Mouse (Mus musculus) lung, postnatal 10 days (tissue): ENCODE measurements at regions not wholly inside any gene's neighbourhood (a gene's known extent, or its start where the extent isn't known, plus 50 kb on each side); places are given as distances from the start of the nearest gene placed in this dataset.
"Not testable (repeated sequence)": the region's sequence is repeated elsewhere in the genome, so short reads cannot be mapped to it uniquely, and the experiment has no call there.

Experiments used
- DNase-seq: peaks from one replicate; pipeline ENCODE4 v3.0.0; 2021

DNA sequence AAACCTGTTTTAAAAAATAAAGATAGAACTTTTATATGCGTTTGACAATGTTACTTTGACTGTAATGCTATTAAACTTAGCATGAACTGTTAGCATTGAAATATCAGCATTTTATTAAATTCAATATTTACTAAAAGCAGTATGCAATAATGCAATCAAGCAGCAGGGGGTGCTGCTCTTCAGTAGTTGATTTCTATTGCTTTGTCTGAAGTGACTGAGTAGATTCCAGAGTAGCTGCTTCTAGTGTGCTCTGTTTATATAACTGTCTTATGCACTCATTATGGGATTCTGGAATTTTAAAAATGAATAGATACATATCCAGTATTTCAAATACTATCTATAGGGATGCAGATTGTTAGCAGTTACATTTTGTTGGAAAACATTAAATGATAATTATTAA is 146.2 kb downstream of the Gm28710 start:
- peak; percentile 56 for DNase-seq

DNA sequence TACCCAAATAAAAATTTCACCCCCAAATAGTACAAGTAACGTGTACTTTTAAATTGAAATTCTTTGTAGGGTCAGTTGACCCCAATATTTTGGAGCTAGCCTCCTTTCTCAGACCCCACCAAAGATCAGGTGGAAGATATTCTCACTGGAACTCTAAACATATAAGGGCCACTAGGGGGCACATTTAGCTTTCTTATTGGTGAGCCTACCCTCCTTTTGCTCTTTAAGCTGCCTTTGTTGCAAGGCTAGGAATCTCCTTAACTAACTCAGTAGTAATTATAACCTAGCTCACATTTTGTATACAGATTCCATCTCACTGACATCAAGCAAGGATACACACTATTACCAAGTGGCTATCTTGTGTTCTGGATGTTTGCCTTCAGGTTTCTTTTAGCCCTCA is 155.8 kb downstream of the Gm28710 start:
- DNase-seq = peak; percentile 35

DNA sequence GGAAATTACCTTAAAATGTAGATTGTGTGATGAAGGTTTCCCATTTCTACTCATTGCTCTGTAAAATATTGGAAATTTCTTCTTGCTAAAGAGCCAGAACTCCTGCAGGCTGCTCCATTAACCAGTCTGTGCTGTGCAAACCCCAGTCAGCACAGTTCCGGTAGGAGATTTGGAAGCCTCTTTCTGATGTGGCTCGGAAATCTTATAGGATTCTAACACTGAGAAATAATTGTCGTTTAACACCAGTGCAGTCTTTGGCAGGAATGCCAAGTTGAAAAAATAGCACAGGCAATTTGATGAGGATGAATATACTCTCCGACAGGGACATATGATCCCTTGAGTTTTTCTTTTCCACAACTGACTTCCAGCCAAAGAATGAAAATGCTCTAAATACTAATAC is 176.1 kb downstream of the Gm28710 start:
- no peak for DNase-seq

DNA sequence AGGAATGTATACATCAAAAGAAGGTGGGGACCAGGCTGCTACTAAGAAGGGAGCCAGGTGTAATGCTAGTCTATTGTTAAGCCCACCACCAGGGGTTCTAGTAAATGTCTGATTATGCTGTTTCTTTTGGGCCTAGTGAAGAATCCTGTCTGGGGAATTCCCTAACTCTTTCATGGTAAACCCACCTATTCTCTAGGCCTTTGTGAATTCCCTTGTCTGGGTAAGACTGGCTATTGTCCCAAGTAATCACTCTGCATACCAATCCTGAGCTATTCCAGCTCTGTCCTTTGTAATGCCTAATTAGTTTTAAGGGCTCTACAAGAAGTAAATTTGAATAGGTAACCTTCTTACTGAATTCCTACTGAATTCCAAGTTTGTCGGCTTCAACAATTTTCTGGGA is 177.2 kb downstream of the Gm28710 start:
- DNase-seq = not testable (repeated sequence)

DNA sequence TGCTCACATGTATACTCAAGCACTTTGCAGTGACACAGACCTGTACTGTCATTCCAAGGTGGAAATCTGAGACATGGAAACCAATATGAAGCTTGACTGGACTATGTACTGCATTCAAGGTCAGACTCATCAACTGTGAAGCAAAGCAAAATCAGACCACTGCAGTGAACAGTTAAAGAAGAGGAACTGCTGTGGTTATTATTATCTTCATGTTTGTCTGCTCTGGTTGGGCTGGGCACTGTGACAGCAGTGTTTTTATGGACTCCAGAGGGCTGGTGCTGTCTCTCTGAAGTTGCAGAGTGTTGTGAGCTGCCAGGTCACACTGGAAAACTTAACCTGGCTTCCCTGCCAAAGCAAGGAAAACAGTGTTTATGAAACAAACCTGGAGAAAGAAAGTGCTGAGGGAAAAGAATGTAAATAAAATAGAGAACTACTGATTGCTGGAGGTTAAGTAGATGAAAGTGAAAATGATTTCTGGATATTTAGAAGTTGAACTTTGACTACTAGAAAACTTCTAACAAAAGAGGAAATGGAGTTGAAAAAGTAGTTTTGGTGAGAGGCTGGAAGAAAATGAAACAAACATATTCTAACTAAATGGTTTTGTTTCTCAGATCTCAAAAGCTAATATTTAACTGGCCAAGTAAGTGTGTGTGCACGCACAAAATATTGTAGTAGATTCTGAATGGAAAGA is 181.7 kb downstream of the Gm28710 start:
- DNase-seq = peak; percentile 2

DNA sequence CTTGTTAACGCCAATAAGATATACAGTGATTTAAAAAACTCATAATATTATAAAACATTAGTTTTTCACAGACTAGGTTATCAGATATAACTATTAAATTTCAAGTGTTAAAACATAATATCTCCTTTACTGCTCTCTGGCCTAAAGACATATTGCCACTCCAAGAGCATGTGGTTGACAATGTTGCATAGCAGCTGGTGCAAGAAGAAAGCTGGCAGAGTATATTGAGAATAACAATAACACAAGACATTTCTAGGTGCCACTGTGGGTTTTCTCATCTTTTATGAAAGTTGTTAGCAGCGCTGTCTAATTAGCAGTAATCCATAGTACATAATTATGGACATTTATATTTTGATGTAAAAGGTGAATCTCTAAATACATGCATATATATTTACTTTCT is 184.4 kb downstream of the Gm28710 start:
- DNase-seq = no peak

DNA sequence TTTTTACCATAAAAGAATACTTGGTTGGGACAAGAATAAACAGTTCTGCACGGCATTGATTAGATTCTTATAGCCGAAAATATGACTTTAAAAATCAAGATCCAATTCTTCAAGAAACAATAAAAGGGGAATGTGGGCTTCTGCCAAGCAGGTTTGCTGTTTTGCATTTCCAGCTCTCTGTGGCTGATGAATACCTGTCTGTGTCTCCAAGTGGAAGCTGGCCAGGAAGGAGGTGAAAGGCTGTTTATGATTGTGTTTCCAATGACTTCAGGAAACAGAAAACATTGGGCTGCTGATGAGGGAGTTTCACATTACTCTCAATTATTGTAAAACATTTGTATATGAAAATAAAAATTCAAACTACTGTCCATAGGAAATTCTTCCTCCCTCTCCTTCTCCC is 193.3 kb downstream of the Gm28710 start:
- no peak for DNase-seq

DNA sequence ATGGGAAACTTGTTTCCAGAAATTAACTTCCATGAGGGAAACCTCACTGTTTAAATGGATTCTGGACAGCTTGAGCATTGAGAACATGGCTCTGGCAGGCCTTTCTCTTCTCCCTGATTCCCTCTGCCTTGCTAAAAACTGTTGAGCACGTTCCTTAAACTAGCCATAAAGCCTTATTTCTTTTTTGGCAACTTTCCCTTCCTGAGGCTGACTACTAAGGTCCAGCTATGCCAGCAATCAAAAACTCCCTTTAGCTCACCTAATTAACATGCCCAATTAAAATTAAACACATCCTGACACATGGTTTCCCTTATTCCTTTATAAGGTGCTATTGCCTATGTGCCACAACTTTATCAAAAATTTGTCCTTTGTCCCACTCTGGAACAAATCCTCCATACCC is 199.9 kb downstream of the Gm28710 start:
- DNase-seq = no peak

DNA sequence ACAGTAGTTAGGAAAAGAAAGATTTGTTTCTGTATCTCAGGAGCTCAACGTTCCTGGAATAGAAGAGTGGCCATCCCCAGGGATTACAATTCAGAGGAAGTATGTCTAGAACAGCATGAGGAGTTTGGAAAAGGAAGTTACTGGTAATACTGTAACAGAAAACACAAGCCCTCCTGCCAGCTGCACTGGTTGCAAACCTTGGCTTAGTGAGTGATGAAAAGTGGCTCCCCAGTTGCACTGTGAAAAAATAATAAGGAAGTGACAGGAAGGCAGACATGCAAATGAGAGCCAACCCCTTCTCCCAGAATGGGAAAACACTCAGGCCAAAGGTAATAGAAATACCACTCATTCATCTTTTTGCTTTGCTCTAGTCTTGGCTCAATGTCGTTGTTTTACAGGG is 207.6 kb downstream of the Gm28710 start:
- DNase-seq = no peak

DNA sequence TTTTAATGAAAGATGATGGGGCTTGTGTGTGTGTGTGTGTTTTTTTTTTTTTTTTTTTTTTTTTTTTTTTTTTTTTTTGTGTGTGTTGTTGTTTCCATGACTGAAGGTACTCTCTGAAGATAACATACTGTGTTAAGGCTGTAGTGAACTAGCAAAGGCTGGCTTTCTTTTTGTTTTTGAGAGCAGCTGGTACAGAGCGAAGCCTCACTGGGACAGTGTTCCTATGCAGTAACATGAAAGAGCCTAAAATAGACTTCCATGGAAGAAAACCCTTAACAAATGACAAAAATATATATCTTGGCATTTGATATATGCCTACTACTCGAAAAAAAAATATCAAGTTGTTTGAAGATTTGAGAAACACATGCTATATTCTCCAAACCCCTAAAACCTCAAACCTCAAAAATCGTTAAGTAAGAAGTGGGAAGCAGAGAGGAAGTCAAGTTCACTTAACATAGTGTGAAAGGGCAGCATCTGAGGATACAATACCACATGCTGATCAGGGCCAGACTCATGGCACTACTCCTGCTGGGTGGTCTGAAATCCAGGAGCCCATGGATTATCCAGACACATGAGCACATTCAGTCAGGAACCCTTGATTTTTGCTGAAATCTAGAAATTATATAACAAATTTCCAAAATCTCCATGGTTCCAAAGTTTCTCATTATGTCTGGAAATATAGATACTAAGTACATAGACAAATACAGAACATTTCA is 215.4 kb downstream of the Gm28710 start:
- DNase-seq = no peak

DNA sequence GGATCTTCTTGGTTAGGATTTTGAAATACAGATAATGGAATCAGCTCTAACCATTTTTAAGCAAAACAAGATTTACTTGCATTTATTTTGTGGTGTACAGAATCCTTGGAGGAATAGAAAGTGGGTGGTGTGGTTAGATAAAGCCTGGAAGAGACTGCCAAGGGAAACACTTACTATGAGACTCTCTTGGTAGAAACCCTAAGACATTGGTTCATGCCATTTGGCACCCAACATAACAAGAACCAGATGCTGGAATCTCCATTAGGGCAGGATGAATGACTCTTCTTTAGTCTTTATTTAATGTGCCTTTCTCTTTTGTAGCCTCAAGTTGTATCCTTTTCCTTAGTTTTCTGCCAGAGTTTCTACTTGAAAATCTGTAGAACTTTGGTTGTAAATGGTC is 230.0 kb downstream of the Gm28710 start:
- DNase-seq = no peak

DNA sequence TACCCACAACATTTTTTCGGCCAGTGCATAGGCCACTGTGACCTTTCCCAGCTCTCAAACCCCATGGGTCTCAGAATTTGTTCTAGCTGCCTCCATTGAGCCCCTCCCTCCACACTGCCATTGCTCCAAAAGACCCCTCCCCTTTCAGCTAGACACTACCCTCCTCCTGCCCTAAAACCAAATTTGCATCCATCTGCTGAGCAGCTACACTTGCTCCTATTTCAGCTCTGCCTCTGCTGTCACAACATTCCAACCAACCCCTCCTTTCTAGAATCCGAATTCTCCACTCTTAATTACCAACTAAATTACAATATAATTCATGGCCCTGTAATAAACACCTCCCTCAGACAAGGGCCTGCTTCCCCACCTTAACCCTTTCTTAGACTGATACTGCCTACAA is 262.3 kb downstream of the Gm28710 start:
- no peak for DNase-seq

DNA sequence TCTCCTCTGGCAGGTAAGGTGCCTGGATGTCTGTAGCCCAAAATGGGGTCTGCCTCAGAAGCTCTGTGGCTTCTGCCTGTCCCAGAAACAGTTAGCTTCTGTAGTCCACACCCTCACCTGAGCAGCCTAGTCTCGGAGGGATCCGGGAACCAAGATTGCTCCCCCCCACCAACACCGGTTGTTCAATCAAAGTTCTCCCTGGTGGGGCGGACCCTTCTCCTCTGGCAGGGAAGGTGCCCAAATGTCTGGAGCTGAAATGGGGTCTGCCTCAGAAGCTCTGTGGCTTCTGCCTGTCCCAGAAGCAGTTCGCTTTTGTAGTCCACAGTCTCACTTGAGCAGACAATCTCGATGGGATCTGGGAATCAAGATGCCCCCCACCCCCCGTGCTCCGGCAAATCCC is 273.0 kb downstream of the Gm28710 start:
- DNase-seq = no peak

DNA sequence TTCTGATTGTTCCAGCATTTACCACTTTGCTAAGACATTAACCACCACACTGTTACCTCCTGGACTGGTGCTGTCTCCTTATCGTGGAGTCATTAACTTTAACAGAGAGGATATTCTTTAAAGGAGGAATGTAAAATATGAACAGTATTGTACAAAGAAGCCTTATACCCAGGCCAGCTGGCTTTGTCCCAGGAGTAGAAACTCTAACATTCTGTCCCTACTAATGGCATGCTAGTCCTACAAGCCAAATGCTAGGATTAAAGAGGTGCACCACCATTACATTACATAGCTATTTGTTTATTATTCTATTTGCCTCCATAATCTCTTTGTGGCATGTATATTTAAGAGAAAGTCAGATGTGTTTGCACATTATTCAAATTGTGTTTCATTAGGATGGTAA is 288.8 kb downstream of the Gm28710 start:
- no peak for DNase-seq

DNA sequence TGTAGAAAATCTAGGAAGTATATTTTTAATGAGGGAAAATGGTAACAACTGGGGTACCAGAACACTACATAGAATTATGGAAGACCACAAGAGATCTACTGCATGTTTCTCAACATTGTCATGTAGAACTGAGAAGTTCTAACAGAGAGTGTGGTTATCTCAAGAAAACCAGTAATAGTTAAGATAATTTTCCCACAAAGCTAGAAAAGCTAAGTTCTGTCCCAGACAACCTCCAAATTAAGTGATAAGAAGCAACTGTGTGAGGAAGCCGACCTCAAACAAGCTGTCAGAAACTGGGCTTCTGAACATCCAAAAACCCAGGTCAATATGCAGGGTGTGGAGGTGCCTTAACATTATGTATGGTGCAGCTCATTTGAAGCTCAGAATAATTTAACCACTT is 261.4 kb upstream of the Speer4f2 start:
- DNase-seq = no peak

DNA sequence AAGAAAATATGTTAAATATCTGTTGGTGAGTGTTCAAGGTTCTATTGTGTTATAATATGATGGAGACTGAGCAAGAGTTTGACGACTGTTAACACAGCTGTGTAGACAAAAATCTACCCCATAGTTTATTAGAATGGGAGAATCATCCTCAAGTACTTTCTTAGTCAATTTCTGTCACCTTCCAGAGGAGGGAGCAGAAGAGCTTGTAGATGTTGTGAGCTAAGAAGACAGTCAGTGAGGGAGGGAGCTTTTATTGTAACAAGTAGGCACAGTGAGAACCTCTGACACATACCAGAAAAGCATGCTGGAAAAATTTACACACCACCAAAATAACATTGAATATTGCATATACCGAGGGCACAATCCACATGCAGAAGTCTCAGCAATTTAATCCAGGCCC is 261.0 kb upstream of the Speer4f2 start:
- DNase-seq = peak; percentile 40

DNA sequence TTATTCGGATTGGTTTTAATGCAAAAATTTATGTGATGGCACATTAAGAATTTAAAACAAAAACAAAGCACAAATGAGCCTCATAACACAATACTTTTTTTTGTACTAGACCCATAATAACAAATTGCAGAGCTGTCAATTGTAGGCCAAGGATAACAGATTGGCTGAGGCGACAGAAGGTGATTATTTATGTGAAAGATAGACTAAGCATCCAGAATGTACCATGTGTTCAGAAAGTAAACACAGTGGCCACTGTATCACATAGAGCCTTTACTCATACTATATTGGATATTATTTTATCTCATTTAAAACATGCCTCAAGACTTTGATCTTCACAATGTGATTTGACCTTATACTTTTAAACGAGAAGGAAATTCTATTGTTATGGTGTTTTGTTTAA is 257.9 kb upstream of the Speer4f2 start:
- no peak for DNase-seq

DNA sequence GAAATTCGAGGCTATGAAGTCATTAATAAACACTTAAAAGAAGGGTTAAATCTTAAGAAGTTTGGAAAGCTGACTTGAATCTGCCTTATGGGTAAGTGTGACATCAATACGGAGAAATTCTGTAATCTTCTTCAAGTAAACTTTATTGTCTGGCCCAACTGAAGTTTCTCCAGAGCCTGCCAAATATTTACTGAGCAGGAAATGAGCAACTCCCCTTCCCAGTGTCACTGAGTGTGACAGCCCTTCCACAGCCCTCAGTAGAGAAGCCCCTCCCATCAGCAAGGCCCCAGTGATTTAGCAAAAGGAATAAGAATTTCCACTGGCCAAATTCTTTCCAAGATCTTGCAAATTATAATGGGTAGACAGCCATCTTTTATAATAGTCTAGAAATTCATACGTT is 256.9 kb upstream of the Speer4f2 start:
- DNase-seq = peak; percentile 80

DNA sequence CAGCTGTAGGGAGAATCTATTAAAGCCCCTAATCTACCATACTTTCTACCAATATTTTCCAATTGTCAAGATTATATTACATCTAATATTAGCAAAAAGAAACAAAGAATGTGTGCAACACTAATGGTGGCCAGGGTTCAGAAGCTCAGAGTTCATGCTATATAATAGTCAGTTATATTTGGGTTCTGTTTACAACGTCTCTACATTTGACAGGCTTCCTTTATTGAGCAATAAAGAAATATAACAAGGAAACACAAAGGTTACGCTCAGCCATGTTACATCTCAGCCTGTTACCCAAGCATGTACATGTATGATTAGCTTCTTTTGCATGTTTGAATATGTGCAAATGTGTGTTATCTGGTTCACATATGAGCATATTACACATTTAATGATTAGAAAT is 247.7 kb upstream of the Speer4f2 start:
- no peak for DNase-seq

DNA sequence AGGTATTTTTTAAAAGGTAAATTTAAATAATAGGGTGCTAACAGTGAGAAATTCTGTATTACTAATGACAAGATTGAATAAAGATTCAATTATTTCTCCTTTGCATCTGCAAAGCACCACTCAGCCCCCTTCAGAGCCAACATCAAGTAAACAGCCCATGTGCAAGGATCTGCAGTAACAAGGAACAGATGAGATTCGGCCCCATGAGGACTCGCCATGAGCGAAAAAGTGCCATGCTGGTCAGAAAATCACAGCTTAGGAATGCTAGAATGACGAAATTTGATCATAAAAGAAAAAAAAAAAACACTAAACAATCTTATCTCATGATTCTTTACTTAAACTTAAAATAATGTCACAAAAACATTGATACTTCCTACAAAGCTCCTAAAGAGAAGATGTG is 245.5 kb upstream of the Speer4f2 start:
- DNase-seq = no peak

DNA sequence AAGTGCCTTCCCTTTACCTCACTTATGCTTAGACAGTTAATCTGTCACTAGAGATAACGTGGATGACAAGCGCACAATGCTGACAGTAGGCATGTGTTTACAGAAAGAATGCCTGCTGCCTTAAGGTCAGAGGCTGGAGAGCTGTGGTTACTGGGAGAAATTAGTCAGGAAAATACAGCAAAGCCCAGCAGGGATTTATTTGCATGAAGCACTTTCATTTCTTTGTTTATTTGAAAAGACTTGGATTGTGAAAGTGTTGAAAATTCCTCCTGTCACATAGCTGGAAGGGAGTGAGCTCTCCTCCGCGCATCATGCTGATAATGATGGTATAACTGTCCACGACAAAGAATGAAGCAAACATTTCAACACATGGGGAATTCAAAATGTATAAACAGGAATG is 237.5 kb upstream of the Speer4f2 start:
- peak; percentile 44 for DNase-seq

DNA sequence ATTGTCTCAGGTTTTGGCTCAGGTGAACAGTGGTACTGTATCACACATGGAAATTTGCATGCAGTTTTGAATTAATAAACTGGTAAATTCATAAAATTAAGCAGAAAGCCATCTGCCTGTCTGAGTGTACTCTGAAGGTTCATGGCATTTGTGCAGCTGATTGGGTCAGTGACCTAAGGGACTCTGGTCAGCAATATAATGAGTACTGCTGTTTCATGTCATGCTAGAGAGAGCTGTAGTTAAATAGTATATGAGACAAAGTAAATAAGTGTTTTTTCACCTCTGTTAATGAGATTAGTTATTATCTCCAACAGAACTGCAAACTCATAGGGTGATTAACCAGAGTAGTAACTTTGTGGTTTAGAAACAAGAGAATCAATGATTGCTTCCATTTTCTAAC is 231.4 kb upstream of the Speer4f2 start:
- DNase-seq = no peak

DNA sequence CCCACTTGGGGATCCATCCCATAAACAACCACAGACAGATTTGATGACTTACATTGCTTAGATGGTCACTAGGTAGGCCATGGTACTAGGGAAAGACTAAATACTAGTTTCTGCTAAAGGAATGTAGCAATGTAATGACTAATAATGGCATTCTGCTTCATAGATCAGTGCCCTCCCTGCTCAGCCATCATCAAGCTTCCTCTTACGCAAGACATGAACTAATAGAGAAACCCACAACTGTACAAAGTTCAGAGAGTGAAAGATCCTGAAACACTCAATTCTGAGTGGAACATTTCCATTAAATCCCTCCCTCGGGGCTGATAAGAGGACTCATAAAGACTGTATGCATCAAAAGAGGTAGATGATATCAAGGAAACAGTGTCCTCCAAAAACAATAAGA is 198.4 kb upstream of the Speer4f2 start:
- no peak for DNase-seq

DNA sequence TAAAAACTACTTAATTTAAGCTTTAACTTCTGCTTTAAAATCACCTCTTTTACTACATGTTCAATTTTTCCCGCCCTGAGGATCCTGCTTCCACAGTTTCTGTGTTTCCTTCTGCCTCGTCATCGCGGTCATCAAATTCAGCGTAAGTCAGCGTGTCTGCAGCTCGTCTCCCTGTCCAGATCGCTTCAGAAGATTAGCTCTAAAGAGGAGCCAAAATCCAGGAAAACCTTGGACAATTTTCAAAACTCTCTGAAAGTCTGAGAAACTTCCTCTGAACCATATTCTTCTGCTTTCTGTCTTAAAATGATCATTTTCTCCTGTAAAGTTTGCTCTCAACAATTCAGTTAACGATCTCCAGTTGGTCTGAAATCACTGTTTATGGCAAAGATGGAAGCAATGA is 196.2 kb upstream of the Speer4f2 start:
- DNase-seq = no peak
